Mouse (Mus musculus): ENCODE measurements around the gene Ier3. TPM values are rescaled to one million over a fixed set of nuclear protein-coding genes. Genes with fewer than 3 reads are reported as not detected.

Gene Ier3
- 10 to 100 TPM; 11.3 to 14.9 TPM for total RNA-seq (2021)
- long read RNA-seq, experiment 1, transcript Ier3-201 (2 exons, 1,131 nt): major isoform, 5 of 7 reads
- long read RNA-seq, experiment 1, partial matches to known transcripts: 2 of 7 reads
- long read RNA-seq, experiment 1, other reads (novel, unspliced or antisense): 0 of 7 reads
- long read RNA-seq, experiment 2, transcript Ier3-201 (2 exons, 1,131 nt): major isoform, 7 of 12 reads
- long read RNA-seq, experiment 2, partial matches to known transcripts: 0 of 12 reads
- long read RNA-seq, experiment 2, other reads (novel, unspliced or antisense): 5 of 12 reads

DNA sequence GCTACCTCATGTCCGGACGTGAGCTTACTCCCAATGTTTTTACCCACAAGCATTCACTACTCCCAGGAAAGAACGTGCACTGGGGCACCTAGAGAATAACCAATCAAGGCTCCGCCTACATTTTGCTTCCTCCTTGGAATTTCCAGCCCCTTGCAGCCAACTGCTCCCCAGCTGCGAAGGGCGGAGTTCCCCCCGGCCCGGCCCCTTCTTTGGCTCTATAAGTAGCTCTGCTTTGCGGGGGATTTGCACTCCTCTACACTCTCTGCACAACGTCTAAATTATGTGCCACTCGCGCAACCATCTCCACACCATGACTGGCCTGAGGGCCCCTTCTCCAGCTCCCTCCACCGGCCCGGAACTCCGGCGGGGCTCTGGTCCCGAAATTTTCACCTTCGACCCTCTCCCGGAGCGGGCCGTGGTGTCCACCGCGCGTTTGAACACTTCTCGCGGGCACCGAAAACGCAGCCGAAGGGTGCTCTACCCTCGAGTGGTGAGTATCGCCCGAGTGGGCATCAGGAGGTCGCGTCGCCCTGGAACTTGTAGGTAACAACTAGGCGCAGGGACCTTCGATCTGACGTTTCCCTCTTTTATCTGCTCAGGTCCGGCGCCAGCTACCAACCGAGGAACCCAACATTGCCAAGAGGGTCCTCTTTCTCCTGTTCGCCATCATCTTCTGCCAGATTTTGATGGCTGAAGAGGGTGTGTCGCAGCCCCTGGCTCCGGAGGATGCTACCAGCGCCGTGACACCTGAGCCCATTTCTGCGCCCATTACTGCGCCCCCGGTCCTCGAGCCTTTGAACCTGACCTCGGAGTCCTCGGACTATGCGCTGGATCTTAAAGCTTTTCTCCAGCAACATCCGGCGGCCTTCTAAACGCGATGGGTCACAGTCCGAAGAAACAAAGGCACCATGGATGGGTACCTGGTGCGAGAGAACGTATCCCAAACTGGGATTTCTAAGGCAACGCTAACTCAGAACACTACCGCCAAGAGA is at the start of gene Ier3:
Gene Ier3, plus strand, starts transcription at position 246 of the 992 bp plus-strand sequence.
- DNase-seq (ENCODE audit: low spot score in 2 of 2): peak; percentile 50 to 77

DNA sequence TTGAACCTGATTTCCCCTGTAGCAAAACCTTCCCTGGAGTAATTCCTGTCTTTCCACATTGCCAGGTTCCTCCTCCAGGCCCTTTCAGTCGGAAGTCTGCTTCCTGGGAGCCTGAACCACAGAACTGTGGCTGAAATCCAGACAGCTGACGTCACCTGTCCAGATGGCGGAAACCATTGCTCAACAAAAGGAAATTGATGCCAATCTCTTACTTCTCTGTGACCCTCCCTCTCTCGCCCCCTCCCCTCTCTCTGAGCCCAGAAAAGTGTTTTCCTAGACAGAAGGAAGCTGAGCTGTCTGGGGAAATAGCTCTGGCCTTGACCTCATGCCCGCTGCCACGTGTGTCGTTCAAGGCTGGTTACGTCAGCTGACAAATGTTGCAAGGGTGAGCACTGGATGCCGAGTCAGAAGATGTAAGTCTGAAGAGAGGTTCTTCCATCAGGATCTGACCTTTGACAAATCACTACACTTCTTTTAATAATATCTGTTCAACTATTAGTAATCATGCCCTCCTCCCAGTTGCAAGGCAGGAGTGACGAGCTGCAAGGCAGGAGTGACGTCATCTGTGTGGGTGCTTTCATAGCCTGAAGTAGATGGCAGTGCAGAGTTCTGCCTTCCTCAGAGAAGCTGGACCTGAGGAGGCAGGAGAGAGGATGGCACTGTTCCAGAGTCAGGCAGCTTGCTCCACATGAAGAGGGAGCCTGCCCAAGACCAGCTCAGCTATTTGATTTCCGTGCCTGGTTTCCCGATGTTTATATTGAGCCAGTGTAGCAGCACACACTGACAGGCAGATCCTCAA is 44.5 kb upstream of the Ier3 start:
- DNase-seq (ENCODE audit: low spot score in 2 of 2): peak in 1 of 2 experiments; percentile 26

DNA sequence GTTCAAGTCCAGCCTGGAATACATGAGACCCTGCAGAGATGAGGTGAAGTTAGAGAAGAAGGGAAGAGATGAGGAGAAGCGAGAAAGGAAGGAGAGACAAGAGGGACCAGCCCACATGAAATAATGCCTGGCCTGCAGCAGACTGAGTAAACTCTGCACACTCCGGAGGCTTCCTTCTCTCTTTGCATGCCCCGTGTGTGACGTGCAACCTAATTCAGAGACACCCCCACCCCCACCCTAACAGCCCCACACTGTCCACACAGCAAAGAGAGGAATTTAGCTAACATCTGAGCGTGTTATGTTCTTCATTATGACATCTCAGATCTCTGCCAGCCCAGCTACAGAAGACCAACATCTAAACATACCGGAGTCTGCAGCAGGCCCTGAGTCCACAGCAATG is 42.5 kb upstream of the Ier3 start:
- DNase-seq (ENCODE audit: low spot score in 2 of 2): no peak

DNA sequence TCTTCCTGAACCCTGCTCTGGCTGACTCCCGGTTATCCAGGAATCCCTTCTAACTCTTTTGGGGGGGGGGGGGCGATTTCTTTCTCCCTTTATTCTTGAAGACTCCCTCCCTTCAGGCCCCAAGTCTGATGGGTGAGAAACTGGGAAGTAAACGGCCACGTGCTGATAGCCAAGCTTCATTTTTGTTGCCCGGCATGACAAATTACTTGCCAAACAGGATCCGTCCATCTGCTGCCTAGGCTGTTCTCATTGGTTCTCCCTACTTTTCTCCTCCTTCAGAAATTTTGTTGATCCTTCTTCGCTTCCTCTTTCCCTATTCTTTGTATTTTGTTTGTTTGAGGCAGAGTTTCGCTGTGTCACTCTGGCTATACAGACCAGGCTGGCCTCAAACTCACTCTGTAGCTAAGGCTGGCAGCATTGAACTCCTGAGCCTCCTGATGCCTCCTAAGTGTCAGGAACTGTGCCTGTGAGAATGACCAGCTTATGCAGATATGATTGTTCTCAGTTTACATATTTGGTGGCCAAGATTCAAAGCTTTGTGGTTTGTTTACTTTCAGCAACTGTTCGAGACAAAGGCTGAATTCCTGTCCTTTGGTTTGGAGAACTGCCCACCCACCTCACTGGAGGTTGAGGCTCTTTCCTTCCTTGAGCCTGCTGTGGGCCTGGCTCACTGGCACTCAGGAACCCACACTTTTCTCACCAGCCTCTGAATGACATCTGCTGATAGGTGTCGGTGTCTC is 41.8 kb upstream of the Ier3 start:
- no peak for DNase-seq (ENCODE audit: low spot score in 2 of 2)

DNA sequence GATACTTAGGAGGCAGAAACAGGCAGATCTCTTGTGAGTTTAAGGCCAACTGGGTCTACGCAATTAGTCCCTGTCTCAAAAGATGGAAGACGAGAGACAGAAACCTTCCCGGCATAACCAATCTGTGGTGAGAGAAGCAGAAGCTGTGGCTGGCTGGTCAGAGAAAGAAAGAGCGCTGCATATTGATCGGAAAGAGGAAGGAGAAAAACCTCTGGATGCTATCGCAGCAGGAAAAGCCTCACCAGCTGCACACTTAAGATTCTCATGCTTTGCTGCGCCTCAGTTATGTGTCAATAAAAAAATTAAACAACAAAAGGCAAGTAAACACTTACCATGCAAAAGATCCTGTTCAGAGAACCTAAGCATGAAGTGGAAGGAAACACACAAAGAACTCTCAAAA is 41.1 kb upstream of the Ier3 start:
- no peak for DNase-seq (ENCODE audit: low spot score in 2 of 2)

DNA sequence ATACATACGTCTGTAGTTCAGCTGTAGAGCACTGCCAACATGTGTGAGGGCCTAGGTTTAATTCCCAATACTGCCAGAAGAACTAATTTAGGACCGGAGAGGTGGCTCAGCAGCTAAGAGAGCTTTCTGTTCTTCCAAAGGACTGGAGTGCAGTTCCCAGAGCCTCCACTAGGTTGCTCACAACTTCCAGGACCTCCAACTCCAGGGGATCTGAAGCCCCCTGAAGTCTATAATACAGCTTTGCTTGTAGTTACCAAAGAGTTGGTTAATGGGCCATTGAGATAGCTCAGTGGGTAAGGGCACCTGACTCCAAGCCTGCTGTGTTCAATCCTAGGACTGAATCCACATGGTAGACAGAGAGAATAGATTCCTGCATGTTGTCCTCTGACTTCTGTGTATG is 39.1 kb upstream of the Ier3 start:
- no peak for DNase-seq (ENCODE audit: low spot score in 2 of 2)

DNA sequence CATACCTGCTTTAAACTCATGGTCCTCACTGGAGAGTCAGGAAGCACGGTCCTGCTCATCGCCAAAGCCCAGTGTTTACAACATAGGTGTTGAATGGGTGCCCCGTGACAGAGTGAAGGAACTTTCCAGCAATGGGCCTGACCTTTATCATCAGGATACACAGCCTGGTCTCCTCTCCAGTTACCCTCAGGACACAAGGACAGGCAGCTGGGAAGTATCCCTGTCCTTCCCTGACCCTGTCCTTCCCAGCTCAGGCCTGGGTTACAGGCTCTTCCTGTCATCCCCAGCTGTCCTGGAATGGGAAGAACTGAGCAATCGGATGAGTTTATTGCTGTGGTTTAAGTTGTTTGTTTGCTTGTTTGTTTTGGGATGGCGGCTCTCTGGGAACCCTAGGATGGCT is 38.6 kb upstream of the Ier3 start:
- DNase-seq (ENCODE audit: low spot score in 2 of 2): no peak

DNA sequence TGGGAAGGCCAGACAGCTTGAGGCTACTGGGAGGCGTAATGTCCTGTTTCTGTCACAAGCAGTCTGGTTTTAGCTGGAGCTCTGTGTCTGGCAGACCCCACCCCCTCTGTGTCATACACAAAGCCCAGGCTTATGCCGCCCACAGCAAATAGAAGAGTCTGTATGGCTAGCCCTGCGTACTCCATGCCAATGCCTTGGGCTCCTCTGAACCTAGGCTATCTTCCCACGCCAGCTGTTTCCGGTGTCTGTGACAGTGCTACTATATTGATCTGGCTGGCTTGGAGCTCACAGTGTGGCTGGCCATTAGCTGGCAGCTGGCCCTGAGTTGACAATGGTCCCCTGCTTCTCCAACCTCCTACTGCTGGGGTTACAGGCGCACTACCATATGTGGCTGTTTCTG is 37.5 kb upstream of the Ier3 start:
- no peak for DNase-seq (ENCODE audit: low spot score in 2 of 2)

DNA sequence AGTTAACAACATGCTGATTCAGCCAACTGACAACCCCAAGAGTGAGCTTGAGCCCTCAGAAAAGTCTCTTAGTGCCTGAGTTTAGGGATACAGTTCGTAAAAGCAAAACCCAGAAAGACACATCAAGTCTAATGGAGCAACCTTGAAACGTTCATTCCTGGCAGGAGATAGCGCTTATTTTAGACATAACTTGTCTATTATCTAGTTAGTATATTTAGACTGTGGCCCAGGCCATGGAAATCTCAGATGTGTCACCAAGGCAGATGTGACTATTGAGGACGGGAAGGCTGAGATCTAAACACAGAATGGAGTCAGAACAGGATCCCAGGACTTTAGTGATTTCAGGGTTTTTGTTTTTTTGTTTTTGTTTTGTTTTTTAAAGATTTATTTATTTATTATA is 36.3 kb upstream of the Ier3 start:
- no peak for DNase-seq (ENCODE audit: low spot score in 2 of 2)

DNA sequence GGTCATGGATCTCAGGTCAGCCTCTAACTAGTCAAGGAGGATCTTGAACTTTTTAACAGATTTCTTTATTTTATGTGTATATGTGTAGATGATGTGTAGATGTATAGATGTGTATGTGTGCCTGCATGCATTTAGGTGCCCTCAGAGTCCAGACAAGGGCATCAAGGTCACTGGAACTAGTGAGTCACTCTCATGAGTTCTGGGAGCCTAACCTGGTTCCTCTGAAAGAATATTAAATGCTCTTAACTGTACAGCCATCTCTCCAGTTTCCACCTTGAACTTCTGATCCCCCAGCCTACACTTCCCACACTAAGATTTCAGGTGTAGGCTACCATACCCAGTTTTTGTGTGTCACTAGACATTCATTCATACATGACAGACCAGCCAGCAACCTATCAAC is 34.0 kb upstream of the Ier3 start:
- no peak for DNase-seq (ENCODE audit: low spot score in 2 of 2)

DNA sequence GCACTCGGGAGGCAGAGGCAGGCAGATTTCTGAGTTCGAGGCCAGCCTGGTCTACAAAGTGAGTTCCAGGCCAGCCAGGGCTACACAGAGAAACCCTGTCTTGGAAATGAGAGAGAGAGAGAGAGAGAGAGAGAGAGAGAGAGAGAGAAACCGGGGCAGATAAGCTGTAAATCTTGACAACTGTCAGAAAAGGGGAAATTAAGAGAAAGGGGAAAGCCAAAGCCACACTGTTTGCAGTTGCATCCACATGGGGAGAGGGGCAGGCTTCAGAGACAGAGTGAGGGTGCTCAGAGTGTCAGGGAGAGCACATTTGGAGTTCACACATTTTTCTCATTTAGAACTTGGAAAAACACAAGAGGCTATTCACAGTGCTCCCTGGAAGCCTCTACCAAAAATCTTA is 33.5 kb upstream of the Ier3 start:
- DNase-seq (ENCODE audit: low spot score in 2 of 2): no peak

DNA sequence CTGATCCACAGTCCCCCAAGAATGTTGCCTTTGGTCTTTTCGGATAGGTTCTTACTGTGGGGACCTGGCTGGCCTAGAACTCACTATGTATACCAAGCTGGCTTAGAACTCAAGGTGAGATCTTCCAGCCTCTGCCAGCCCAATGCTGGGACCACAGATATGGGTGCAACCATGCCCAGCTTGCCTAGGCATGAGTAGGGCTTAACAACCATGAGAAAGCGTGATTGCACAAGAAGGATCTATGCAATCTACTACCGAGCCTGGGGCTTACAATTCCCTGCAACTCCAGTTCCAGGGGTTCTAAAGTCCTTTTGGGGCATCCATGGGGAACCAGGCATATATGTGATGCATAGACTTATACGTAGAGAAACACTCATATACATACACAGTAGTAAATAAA is 30.6 kb upstream of the Ier3 start:
- DNase-seq (ENCODE audit: low spot score in 2 of 2): no peak

DNA sequence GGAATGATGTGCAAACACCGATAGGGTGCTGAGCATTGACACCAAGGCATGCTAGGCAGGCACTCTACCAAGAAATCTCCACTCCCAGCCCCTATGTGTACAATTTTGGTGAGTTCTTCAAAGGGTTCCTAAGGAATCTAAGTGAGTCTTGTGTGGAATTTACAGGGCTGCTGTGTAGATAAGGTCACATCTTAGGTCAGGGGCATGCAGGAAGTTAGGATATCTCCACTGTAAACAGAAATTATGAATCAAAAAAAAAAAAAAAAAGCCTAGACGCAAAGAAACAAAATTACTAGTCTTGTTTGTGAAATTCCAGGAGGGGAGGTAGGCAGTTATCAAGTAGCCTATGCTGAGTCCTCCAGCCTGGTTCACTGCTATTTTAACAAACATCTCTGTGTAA is 28.6 kb upstream of the Ier3 start:
- DNase-seq (ENCODE audit: low spot score in 2 of 2): no peak

DNA sequence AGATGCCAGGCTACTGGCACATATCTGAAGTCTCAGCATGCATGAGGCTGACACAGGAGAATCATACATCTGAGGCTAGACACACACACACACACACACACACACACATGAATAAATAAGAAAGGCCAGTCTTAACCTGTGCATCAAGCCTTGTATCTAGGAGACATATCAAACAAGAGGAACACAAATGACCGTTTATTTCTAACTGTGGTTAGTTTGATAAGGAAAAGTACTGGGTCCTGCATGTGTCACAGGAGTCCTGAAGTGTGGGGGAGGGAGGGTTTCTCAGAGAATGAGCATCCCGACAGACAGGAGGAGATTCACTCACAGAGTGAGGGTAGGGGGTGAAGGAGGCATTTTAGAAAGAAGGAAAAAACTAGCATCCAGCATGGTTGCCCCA is 26.4 kb upstream of the Ier3 start:
- no peak for DNase-seq (ENCODE audit: low spot score in 2 of 2)

DNA sequence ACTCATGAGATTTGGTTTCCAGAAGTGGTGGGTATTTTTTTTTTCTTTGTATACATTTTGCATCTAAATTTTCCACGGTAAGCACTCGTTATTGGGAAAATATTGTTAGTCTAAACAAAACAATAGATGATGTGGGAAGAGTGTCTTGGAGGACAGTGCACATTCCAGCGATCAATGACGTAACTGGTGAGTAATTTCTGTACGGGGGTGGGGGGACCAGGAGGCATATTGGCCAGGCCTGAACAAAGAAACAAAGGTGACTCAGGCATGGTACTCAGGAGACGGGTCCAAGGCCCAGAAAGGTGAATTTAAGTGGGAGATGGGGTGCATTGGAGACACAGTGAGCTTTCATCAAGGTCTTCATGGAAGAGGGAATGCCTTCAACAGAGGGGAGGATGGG is 25.8 kb upstream of the Ier3 start:
- DNase-seq (ENCODE audit: low spot score in 2 of 2): no peak

DNA sequence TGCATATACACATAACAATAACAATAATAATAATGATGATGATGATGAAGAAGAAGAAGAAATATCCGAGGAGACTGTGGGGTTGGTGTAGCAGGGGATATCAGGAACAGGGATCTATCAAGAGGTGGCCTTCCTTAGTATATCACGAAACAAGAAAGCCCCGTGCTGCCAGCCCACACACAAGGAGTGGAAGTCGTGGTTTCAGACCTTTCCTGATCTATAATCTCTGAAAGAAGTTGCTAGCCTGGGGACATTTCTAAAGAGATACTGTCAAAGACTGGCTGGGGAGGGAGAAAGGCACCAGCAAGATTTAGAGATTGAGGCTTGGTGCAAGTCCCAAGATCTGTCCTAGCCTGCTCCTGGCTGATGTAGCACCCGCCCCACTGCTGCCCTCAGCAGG is 24.6 kb upstream of the Ier3 start:
- no peak for DNase-seq (ENCODE audit: low spot score in 2 of 2)

DNA sequence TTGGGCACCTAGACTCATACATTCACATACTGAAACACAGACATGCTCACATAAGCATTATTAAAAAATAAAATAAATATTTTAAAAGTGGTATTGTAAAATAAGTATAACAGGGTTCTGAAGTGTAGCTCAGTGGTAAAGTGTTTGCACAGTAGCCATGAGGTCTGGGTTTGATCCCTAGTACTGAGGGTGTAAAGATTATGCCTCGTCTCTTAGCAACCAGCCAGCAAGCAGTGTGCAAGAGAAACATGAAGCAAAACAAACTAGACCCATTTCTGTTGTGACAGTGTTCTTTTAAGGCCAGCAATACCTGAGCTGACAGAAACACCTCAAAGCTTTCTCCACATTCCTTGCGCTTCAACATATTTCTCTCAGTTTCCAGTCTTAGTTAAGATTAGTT is 20.6 kb upstream of the Ier3 start:
- no peak for DNase-seq (ENCODE audit: low spot score in 2 of 2)

DNA sequence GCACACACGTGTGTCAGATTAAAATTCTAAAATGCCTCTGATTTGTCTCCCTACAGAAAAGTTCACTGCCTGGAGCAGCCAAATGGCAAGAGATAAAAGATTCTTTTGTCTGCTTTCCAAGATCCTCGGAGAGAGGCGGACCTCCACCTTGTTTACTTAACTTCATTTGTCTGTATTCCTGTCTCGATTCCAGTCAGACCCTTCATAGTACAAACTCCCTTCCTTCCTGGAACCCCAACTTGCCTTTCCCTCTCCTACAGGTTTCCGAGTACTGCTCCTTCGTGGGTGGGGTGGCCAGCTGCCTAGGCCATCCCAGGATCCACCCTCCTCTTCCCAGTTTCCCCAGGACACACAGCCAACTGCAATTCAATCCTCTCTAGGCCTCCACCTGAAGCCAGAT is 18.5 kb upstream of the Ier3 start:
- DNase-seq (ENCODE audit: low spot score in 2 of 2): no peak

DNA sequence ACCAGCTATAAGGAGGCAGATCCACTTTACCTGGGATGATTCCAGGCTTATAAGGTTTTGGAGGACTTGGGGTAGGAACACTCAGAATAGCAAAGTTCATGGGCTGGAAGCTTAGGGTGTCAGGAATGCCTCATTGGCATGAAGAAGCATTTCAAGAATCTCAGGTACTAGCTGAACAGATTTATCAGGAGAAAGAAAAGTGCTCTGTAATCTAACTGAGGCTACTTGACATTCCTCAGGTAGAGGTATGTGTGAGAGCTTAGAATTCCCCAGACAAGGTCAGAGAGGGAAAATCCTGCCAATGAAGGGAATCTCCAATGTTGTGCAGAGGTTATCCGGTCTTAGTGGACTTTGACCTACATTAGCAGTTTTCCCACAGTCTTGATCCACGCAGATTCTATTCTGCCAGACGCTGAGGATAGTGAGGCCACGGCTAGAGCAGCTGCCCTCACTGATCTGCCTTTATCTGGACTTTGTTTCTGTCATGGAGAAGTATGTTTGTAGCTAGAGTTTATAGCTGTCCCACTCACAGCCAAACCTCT is 17.6 kb upstream of the Ier3 start:
- no peak for DNase-seq (ENCODE audit: low spot score in 2 of 2)

DNA sequence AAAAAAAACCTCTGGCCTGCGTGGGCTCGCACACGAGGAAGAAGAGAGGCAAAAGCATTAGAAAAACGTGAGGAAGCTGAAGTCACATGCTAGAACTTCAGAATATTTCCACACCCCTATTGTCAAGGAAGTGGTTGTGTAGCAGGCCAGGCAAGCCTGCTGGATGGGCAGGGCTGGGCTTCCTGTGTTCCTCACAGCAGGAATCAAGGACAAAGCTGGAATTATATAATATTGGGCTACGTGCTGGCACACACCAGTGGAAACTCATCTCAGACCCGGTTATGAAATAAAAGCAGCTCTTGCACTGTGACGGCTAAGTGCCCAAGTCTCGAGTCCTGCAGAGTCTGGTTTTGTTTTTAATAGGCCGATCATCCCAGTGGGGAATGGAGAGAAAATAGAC is 13.4 kb upstream of the Ier3 start:
- no peak for DNase-seq (ENCODE audit: low spot score in 2 of 2)

DNA sequence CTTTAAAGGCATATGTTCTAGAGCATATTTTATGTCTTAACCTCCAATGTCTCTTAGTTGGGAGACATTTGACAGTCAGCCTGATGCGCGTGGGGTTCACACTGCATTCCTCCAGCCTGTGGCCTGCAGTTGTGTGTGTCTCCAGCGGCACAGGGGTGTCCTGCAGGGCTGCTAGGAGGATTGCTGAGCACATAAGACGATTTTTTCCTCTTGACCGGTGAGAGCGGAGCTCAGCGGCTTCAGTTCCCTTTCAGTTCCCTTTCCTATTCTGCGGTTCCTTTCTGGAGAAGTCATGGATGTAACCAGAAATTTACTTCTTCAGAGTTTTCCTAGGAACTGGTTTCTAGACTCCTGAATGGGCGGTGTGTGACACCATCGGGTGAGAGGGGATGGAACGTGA is 12.1 kb upstream of the Ier3 start:
- DNase-seq (ENCODE audit: low spot score in 2 of 2): no peak
